Mouse (Mus musculus) lung, adult 2 months (tissue): ENCODE measurements around the gene Pcbp4. TPM values are rescaled to one million over a fixed set of nuclear protein-coding genes. Genes with fewer than 3 reads are reported as not detected.
"Not testable (repeated sequence)": the region's sequence is repeated elsewhere in the genome, so short reads cannot be mapped to it uniquely, and the experiment has no call there.

Experiments
- DNase-seq: peaks from one replicate; pipeline ENCODE4 v3.0.0; 2022
- H3K4me1 ChIP-seq: fragments of 200-500 bp; 2 replicates; pipeline ENCODE4 v1.6.1; 2011; ENCODE audit warnings: low read length; ENCODE audit not compliant: control insufficient read depth, insufficient read depth
- H3K4me3 ChIP-seq: fragments of 200-500 bp; replicated peaks from 2 replicates; pipeline ENCODE3; 2011; ENCODE audit warnings: low read depth, mild to moderate bottlenecking, control low read depth, low read length; ENCODE audit errors: extremely low read depth
- CTCF ChIP-seq: fragments of 200-500 bp; IDR thresholded peaks from 2 replicates; pipeline ENCODE4 v1.5.1; 2011; ENCODE audit warnings: mild to moderate bottlenecking, low read length, control low read depth; ENCODE audit not compliant: insufficient read depth
- POLR2A ChIP-seq: fragments of 200-500 bp; IDR thresholded peaks from 2 replicates; pipeline ENCODE4 v1.6.1; 2011; ENCODE audit warnings: low read depth, mild to moderate bottlenecking, control low read depth, low read length, borderline replicate concordance; ENCODE audit errors: extremely low read depth
- WGBS: fragments of 180-500 bp; shearing (Covaris S2); methylation state at CpG from one replicate; pipeline ENCODE4 v1.1.7; 2018; 5-methylcytosine and 5-hydroxymethylcytosine counted together
- polyA plus RNA-seq: library from polyadenylated mRNA; depleted of rRNA; stranded (reverse); fragments of >200 nt; gene quantifications from 2 replicates; pipeline ENCODE4 v1.2.3, GENCODE M21; 2012

Pcbp4 gene
- polyA plus RNA-seq, 1 experiment, result 70.7 TPM

DNA sequence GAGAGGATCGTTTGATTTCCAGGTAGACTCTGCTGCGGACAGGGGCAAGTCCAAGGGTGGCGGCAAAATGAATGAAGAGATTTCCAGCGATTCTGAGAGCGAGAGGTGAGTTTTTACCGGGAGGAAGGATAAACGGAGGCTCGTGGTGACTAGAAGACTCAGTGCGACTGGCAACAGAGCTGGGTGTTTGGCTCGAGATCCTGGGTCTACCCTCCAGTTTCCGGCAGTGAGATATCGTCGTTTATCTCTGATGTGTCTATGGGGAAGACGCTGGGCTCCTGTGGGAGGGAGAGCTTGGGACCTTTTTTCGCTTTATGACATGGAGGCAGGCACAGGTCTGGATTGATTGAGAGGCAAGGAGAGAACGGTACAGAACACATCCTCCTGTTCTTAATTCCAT lies 24.6 kb downstream of the Pcbp4 start:
- Histone ChIP-seq H3K4me1 (peaks cover 13% of the 10 kb centered on the region), H3K4me3 (peak overlapping the region; percentile 53)
- TF ChIP-seq POLR2A, result no peak
- TF ChIP-seq CTCF, result no peak
- DNase-seq, result no peak
- 1% methylated on average over 16 of the region's 16 CpGs for WGBS

DNA sequence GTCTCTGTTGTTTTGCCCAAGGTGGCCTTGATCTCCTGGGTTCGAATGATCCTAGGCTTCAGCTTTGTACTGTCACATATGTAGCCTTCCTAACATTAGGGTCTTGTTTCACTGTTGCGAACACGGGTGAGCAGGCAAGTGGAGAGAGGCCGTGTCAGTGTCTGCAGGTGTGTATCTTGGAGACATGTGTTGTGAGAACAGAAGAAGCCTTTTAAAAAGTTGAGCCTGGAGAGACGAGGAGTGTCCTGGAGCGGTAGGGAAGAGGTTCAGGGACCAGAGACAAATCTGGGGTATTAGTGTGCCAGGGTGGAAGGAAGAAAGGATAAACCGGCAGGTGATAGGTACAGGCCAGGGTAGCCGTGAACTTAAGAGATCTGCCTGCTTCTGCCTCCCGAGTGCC lies 25.0 kb downstream of the Pcbp4 start:
- DNase-seq, result no peak
- Histone ChIP-seq H3K4me1 (peaks cover 13% of the 10 kb centered on the region), H3K4me3 (no peak overlapping the region)
- WGBS, result 71% methylated on average over 9 of the region's 9 CpGs
- no peak for TF ChIP-seq POLR2A
- TF ChIP-seq CTCF, result no peak

DNA sequence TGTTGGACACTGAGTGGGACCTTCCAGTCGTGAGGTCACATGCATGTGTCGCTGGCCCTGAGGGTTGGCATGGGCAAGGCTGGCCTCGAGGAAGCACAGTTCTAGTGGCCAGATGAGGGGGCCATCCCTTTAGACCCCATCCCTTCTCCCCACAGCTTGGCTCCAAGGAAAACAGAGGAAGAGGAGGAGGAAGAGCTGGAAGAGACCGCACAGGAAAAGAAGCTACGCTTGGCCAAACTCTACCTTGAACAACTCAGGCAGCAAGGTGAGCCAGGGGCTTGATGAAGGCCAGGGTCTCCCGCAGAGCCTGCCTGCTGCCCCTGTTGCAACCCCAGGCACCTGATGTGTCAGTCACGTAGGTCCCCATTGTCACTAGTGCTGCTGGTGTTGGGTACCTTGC lies 27.4 kb downstream of the Pcbp4 start:
- TF ChIP-seq CTCF (no peak), POLR2A (no peak)
- 91% methylated on average over 7 of the region's 7 CpGs for WGBS
- H3K4me3 ChIP-seq, result no peak overlapping the region
- DNase-seq, result no peak
- H3K4me1 ChIP-seq, result peaks cover 5% of the 10 kb centered on the region; the same call in 1 of the 2 replicates

DNA sequence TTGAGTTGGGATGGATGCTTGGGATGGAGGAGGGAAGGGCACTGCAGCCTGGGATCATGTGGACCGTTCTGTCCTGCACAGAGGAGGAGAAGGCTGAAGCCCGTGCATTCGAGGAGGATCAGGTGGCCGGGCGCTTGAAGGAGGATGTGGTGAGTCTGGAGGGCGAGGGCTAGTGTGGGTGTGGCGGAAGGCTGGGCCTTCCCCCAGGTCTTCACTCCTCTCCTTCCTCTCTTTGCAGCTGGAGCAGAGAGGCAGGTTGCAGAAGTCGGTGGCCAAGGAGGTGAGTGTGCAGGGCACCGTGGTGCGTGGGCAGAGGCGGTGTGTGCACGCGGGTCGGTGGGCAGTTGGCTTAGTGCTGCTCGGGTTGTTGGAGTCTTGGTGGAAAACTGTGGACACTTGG lies 28.0 kb downstream of the Pcbp4 start:
- H3K4me3 ChIP-seq, result no peak overlapping the region
- 75% methylated on average over 15 of the region's 15 CpGs for WGBS
- DNase-seq, result no peak
- TF ChIP-seq CTCF (no peak), POLR2A (no peak)
- H3K4me1 ChIP-seq, result peaks cover 5% of the 10 kb centered on the region; the same call in 1 of the 2 replicates

DNA sequence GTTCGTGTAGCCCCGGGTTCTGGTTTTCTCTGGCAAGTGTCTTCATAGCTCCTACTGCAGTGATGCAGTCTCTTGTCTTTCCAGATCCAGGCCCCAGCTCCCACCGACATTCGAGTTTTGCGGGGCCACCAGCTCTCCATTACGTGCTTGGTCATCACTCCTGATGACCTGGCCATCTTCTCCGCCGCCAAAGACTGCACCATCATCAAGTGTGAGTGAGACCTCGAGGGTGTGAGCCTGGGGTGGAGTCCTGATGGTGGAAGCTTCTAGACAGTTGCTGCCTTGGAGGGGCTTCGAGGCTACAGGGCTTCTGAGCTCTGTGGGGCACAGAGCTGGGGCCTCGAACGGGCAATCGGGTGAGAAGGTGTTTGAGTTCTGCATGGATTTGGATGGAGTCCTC lies 28.6 kb downstream of the Pcbp4 start:
- 93% methylated on average over 13 of the region's 13 CpGs for WGBS
- H3K4me1 ChIP-seq, result peaks cover 5% of the 10 kb centered on the region; the same call in 1 of the 2 replicates
- no peak for DNase-seq
- TF ChIP-seq CTCF, result no peak
- TF ChIP-seq POLR2A, result no peak
- H3K4me3 ChIP-seq, result no peak overlapping the region

DNA sequence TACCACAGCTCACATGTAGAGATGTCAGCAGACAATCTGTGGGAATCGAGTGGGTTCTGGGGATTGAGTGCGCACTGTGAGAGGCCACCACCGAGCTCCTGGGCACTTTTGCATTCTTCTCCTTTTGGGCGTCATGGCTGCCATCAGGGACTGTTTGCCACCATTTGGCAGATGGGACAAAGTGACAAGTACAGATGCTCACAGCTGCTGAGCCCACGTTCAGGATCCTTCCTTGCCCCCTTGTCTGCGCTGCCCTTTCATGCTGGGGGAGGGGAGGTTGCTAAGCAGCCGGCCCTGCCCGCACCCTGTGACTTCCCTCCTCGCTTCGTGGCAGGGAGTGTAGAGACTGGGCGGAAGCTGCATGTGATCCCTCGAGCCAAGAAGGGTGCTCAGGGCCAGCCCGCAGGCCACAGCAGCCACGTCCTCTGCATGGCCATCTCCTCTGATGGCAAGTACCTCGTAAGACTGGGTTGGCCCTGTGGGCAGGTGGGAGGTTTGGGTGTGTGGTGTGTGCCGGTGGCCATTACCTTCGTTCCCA lies 29.6 kb downstream of the Pcbp4 start:
- 84% methylated on average over 17 of the region's 17 CpGs for WGBS
- TF ChIP-seq CTCF (no peak), POLR2A (no peak)
- H3K4me1 ChIP-seq, result peaks cover 5% of the 10 kb centered on the region; the same call in 1 of the 2 replicates
- no peak for DNase-seq
- H3K4me3 ChIP-seq, result no peak overlapping the region

DNA sequence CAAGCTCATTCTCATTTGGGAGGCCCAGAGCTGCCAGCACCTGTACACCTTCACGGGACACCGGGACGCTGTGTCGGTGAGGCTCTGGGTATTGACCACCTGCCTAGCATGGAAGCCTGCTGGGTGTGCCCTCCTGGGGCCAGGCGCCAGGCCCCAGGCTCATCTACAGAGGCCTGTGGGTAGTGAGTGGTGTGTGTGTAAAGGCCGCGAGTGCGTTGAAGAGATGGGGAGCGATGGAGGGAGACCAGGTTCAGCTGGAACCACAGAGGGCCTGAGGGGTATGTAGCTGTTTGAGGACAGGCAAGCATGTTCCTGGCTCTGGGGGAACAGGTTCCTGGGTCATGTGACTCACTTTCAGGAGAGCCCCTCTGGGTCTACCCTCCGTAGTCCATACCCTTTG lies 30.0 kb downstream of the Pcbp4 start:
- Histone ChIP-seq H3K4me1 (no peaks in the 10 kb centered on the region; the same call in 1 of the 2 replicates), H3K4me3 (no peak overlapping the region)
- DNase-seq, result no peak
- TF ChIP-seq POLR2A (no peak), CTCF (no peak)
- 96% methylated on average over 10 of the region's 10 CpGs for WGBS

DNA sequence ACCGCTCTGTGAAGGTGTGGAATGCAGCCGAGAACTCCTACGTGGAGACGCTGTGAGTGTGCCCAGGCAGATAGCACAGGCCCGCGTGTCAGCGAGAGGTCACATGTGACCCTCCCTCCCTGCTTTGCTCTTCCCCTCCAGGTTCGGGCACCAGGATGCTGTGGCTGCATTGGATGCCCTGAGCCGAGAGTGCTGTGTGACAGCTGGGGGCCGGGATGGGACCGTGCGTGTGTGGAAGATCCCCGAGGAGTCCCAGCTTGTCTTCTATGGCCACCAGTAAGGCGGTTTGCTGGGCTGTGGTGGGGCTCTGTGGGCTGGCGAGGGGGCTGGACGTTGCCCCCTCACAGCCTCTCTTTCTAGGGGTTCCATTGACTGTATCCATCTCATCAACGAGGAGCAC lies 30.5 kb downstream of the Pcbp4 start:
- Histone ChIP-seq H3K4me1 (no peaks in the 10 kb centered on the region), H3K4me3 (no peak overlapping the region)
- no peak for TF ChIP-seq POLR2A
- TF ChIP-seq CTCF, result no peak
- WGBS, result 91% methylated on average over 17 of the region's 17 CpGs
- no peak for DNase-seq

DNA sequence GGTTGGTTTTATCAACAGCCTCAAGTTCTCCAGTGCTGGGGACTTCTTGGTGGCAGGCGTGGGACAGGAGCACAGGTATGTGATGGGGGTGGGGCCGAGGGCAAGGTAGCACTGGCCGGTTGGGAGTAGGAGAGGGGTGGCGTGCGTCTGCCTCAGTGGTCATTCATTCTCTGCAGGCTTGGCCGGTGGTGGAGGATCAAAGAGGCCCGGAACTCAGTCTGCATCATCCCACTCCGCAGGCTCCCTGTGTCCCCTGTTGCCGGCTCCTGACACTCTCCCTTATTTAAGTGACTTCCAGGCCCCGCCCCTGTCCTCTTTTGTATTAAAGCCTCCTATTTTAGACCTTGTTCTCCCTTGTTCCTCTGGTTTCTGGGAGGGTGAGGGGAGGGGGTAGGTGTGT lies 32.0 kb downstream of the Pcbp4 start:
- TF ChIP-seq POLR2A (no peak), CTCF (no peak)
- Histone ChIP-seq H3K4me3 (no peak overlapping the region), H3K4me1 (no peaks in the 10 kb centered on the region)
- DNase-seq, result no peak
- 91% methylated on average over 10 of the region's 10 CpGs for WGBS

DNA sequence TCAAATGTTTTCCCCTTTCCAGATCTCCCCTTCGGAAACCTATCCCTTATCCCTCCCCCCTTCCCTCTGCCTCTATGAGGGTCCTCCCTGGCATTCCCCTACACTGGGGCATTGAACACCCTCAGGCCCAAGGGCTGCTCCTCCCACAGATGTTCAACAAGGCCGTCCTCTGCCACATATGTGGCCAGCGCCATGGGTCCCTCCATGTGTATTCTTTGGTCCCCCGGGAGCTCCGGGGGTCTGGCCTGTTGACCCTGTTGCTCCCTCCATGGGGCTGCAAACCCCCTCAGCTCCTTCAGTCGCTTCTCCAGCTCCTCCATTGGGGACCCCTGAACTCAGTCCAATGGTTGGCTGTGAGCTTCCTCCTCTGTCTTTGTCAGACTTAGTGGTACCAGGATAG lies 34.5 kb downstream of the Pcbp4 start:
- H3K4me3 ChIP-seq, DNase-seq, H3K4me1 ChIP-seq: not testable (repeated sequence)
- WGBS, result 79% methylated on average over 6 of the region's 6 CpGs

DNA sequence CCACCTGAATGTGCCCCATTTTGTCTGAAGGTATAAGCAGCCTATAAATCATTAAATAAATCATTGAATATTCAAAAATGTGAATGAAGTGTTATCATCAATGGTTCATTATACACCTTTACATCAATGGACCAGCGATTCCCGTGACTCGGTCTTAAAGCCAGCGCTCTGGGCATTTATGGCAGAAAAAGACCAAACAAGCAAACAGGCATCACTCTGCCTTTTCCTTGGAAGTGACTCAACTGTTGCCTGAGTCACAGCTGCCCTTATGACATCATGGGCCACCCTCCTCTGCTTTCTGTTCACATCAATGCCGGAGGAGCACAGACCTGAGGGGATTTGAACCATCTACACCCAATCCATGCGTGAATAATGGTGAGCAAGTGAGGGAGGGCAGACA lies 46.6 kb downstream of the Pcbp4 start, which contains the start of gene Iqcf1:
Gene Iqcf1, plus strand, starts transcription at position 301 of the 400 bp plus-strand sequence.
- H3K4me1 ChIP-seq, result no peaks in the 10 kb centered on the region
- DNase-seq, result no peak
- TF ChIP-seq CTCF, result no peak
- no peak for TF ChIP-seq POLR2A
- no peak within 1 kb of the TSS for H3K4me3 ChIP-seq
- 91% methylated on average over 6 of the region's 6 CpGs for WGBS
